Mouse (Mus musculus) bone marrow, adult 2 months (tissue): ENCODE data around the gene Aff3. TPM values are rescaled to one million over a fixed set of nuclear protein-coding genes. Genes with fewer than 3 reads are reported as not detected.

Experiments
- H3K27ac ChIP-seq: fragments of 200-500 bp; 2 replicates; pipeline ENCODE4 v1.5.1; 2012; ENCODE audit warnings: low read depth, mild to moderate bottlenecking, control low read depth, inconsistent platforms, low read length; ENCODE audit not compliant: control insufficient read depth, poor library complexity, insufficient read depth
- H3K4me1 ChIP-seq: fragments of 200-500 bp; 2 replicates; pipeline ENCODE4 v1.6.1; 2011; ENCODE audit warnings: low read length; ENCODE audit not compliant: control insufficient read depth, insufficient read depth
- H3K4me3 ChIP-seq: fragments of 200-500 bp; replicated peaks from 2 replicates; pipeline ENCODE3; 2011; ENCODE audit warnings: mild to moderate bottlenecking, low read depth, low read length, control low read depth; ENCODE audit not compliant: control insufficient read depth
- CTCF ChIP-seq: fragments of 200-500 bp; IDR thresholded peaks from 2 replicates; pipeline ENCODE4 v1.5.1; 2011; ENCODE audit warnings: low read length, control low read depth; ENCODE audit not compliant: control insufficient read depth, insufficient read depth
- POLR2A ChIP-seq: fragments of 200-500 bp; IDR thresholded peaks from 2 replicates; pipeline ENCODE4 v1.6.1; 2011; ENCODE audit warnings: low read depth, mild to moderate bottlenecking, control low read depth, low read length, borderline replicate concordance; ENCODE audit not compliant: control insufficient read depth
- WGBS: fragments of 180-500 bp; shearing (Covaris S2); methylation state at CpG from one replicate; pipeline ENCODE4 v1.1.7; 2018; 5-methylcytosine and 5-hydroxymethylcytosine counted together
- polyA plus RNA-seq: library from polyadenylated mRNA; stranded (reverse); fragments of >200 nt; gene quantifications from 2 replicates; pipeline ENCODE4 v1.2.4, GENCODE M21; 2011; ENCODE audit warnings: low replicate concordance; ENCODE audit not compliant: missing spikeins, insufficient read depth, insufficient read length

The Aff3 gene
- polyA plus RNA-seq, 1 experiment, result 21.5 TPM

DNA sequence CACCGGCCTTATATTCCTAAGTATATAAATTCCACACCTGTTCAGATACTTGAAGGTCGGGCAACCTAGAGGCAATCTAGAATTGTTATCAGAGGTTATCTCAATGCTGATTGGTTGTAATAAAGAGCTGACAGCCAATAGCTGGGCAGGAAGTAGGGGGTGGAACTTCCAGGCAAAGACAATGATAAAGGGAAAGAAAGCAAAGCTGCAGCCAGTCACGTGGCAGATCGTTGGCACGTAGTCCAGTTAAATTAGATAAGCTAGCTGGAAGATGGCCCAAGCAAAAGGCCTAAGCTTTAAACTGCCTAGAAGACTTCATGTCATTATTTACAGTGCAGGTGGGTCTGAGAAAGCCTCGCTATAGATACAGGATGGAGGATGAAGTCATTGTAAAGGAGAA is 531.8 kb downstream of the Aff3 start:
- WGBS, result 58% methylated on average over 6 of the region's 6 CpGs
- Histone ChIP-seq H3K4me3 (no peak overlapping the region), H3K27ac (no peak overlapping the region), H3K4me1 (peaks cover 3% of the 10 kb centered on the region; the same call in 1 of the 2 replicates)
- TF ChIP-seq CTCF (no peak), POLR2A (no peak)

DNA sequence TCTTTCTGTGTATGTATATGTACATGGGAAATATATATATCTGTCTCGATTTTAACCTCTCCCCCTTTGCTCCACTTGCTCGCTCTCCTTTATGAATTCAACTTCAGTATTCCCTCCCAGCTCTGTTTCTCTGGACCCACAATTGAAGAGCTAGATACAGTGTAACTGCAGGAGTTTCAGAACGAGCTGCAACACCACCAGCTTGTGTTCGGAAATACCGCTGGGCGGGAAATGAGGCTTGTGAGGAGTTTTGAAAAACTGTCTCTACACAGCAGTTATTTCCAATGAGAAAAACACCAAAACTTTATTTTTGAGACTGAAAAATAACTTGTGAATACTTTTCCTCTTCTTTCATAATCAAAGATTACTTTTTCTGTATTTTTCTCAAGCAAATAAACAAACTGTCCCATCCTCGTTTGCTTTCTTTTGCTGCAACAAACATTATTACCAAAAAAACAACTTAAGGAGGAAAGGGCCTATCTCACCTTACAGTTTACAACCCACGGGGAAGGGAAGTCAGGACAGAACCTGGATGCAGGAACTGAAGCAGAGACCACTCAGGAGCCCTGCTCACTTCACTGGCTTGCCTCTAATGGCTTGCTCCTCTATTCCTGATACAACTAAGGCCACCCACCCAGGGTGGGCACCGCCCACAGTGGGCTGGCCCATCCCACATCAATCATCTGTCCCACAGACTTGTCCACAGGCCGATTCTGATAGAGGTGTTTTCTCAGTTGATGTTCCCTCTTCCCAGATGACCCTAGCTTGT is 533.9 kb downstream of the Aff3 start:
- Histone ChIP-seq H3K4me1 (no peaks in the 10 kb centered on the region; the same call in 1 of the 2 replicates), H3K4me3 (peak overlapping the region; percentile 24), H3K27ac (no peak overlapping the region)
- WGBS, result 37% methylated on average over 10 of the region's 10 CpGs
- no peak for TF ChIP-seq CTCF
- 0 out of 2 replicates have a peak, but pooled peaks have one; percentile 40 for TF ChIP-seq POLR2A

- under 1% methylated on average over 108 of the region's 122 CpGs for whole genome bisulfite sequencing
- Histone ChIP-seq H3K4me1 (no peaks in the 10 kb centered on the region; the same call in 1 of the 2 replicates), H3K27ac (peak within 1 kb of the TSS; percentile 94), H3K4me3 (peak within 1 kb of the TSS; percentile 89)
- TF ChIP-seq POLR2A, result peak; percentile 62; the same call in 1 of the 2 replicates
- peak; percentile 92 for TF ChIP-seq CTCF
These were observed 535.1 kb downstream of the Aff3 start, which contains the start of gene Rev1 for GRCm38 (mm10) chr1:38129501-38130267. Gene Rev1, minus strand, starts transcription at chr1:38129801.

DNA sequence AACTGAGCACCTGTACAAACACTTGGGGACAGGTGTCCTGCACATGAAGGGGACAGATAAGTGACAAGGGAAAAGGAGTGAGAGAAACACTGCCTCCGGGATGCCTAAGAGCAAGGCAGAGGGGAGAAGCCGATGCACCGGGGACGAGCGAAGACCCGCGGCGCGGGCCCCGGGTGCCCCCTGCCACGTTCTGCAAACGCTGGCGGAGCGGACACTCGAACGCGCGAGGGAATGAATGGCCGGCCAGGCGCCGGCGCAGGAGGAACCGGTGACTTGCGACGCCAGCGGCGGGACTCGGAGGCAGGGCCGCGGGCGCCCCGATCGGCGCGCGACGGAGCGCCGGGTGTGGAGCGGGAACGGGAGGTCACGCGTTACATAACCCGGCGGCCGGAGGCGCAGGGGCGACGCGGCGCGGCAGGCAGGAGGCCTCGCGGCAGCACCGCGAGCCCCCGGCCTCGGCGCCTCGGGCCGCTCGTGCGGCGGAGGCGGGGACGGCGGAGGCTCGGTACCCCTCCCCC is 535.8 kb downstream of the Aff3 start:
- WGBS, result under 1% methylated on average over 68 of the region's 68 CpGs
- peak overlapping the region; percentile 94 for H3K27ac ChIP-seq

More for the DNA sequence above, 535.8 kb downstream of the Aff3 start:
- no peak for TF ChIP-seq POLR2A
- TF ChIP-seq CTCF, result no peak
- Histone ChIP-seq H3K4me3 (peak overlapping the region; percentile 89), H3K4me1 (no peaks in the 10 kb centered on the region; the same call in 1 of the 2 replicates)

Other genes starting within 250 kb of the Aff3 start
- gene Lonrf2, start 171.8 kb upstream of the Aff3 start, polyA plus RNA-seq, result 0.59 and 0.72 TPM in 2 replicates
- 7.1 and 10.6 TPM in 2 replicates for gene Chst10, start 233.2 kb upstream of the Aff3 start, polyA plus RNA-seq